Mouse (Mus musculus): ENCODE data around the gene Tbx6.
A peak's percentile ranks its signal among the peaks of the same experiment; 100 is the strongest.

The Tbx6 gene

GRCm38 (mm10) chr7:126793456-126794270, 12.4 kb downstream of the Tbx6 start:
- DNase-seq (ENCODE audit: low read depth): no peak

GRCm38 (mm10) chr7:126794271-126794605, 13.0 kb downstream of the Tbx6 start:
- DNase-seq (ENCODE audit: low read depth): peak; percentile 78

- DNase-seq (ENCODE audit: low read depth): no peak
Observed at GRCm38 (mm10) chr7:126795387-126796317, 14.4 kb downstream of the Tbx6 start.

GRCm38 (mm10) chr7:126796350-126796932, 15.2 kb downstream of the Tbx6 start:
- peak; percentile 71 for DNase-seq (ENCODE audit: low read depth)

GRCm38 (mm10) chr7:126797411-126798126, 16.3 kb downstream of the Tbx6 start, which contains the start of gene Fam57b:
Fam57b (plus strand) TSS chr7:126797668.
- peak; percentile 37 for DNase-seq (ENCODE audit: low read depth)

- DNase-seq (ENCODE audit: low read depth): peak; percentile 78
Observed at GRCm38 (mm10) chr7:126798127-126799049, 17.1 kb downstream of the Tbx6 start.

- peak; percentile 98 for DNase-seq (ENCODE audit: low read depth)
Observed at GRCm38 (mm10) chr7:126799050-126799467, 17.8 kb downstream of the Tbx6 start.

GRCm38 (mm10) chr7:126799468-126800268, 18.4 kb downstream of the Tbx6 start:
- no peak for DNase-seq (ENCODE audit: low read depth)

- no peak for DNase-seq (ENCODE audit: low read depth)
Observed at GRCm38 (mm10) chr7:126800269-126801056, 19.2 kb downstream of the Tbx6 start.

GRCm38 (mm10) chr7:126801057-126801422, 19.8 kb downstream of the Tbx6 start:
- no peak for DNase-seq (ENCODE audit: low read depth)

- DNase-seq (ENCODE audit: low read depth): no peak
Observed at GRCm38 (mm10) chr7:126802134-126802889, 21.0 kb downstream of the Tbx6 start.

- DNase-seq (ENCODE audit: low read depth): no peak
Observed at GRCm38 (mm10) chr7:126803181-126803580, 21.9 kb downstream of the Tbx6 start.

- DNase-seq (ENCODE audit: low read depth): no peak
Observed at GRCm38 (mm10) chr7:126803751-126804150, 22.5 kb downstream of the Tbx6 start.

GRCm38 (mm10) chr7:126806956-126807355, 25.7 kb downstream of the Tbx6 start:
- no peak for DNase-seq (ENCODE audit: low read depth)

GRCm38 (mm10) chr7:126807405-126807804, 26.1 kb downstream of the Tbx6 start:
- DNase-seq (ENCODE audit: low read depth): no peak

- peak; percentile 62 for DNase-seq (ENCODE audit: low read depth)
Observed at GRCm38 (mm10) chr7:126808703-126809455, 27.6 kb downstream of the Tbx6 start.

- DNase-seq (ENCODE audit: low read depth): no peak
Observed at GRCm38 (mm10) chr7:126809723-126810369, 28.6 kb downstream of the Tbx6 start.

Measured in induced T-regulatory cell, adult 2 months (primary cell).